Mouse (Mus musculus): ENCODE results near the gene Cep112.

GRCm38 (mm10) chr11:108593959-108594579 lies 169.1 kb downstream of the Cep112 start:
- TF ChIP-seq POLR2A (IDR thresholded peaks at IDR 0.05; ENCODE audit: borderline replicate concordance, control insufficient read depth, low read depth, low read length) (no peak), CTCF (IDR thresholded peaks at IDR 0.05; ENCODE audit: control insufficient read depth, insufficient read depth, low read length) (no peak)

All from bone marrow, adult 2 months (tissue).